ENCODE assay signal across 12 mouse cellular contexts in genomic region chr6:8693141-8693881, GRCm38 (mm10).
DNase-seq lines count a peak whose midpoint lies in the region; ATAC-seq lines count a peak whose summit lies in the region.
"Had no signal": no experiment of that assay in that cellular context is flagged by ENCODE, and none has a peak within 500 bp of the region (broad histone marks: within the 10 kb centered on the region; RNA-seq: fewer than 3 reads in every experiment).

No protein-coding gene starts in this region.

- H3K36me3 ChIP-seq in midbrain, embryonic 11.5 days (ENCODE audit: control insufficient read depth, insufficient read depth, low read length) = no peaks in the 10 kb centered on the region
- H3K36me3 ChIP-seq in midbrain, embryonic 15.5 days (replicated peaks) = no peaks in the 10 kb centered on the region
- H3K36me3 ChIP-seq in forebrain, embryonic 10.5 days (replicated peaks) = no peaks in the 10 kb centered on the region
- no peaks in the 10 kb centered on the region for H3K36me3 ChIP-seq in stomach, embryonic 14.5 days (ENCODE audit: control insufficient read depth, insufficient read depth, low read length)
- H3K36me3 ChIP-seq: G1E; heart, embryonic 13.5 days; liver, embryonic 13.5 days had no signal

- H3K27ac ChIP-seq in midbrain, embryonic 11.5 days (ENCODE audit: low read depth, low read length) = peak overlapping the region; percentile 64
- H3K27ac ChIP-seq in midbrain, embryonic 15.5 days = no peak overlapping the region
- peak overlapping the region; percentile 88 for H3K27ac ChIP-seq in forebrain, embryonic 10.5 days
- peak overlapping the region; percentile 90 for H3K27ac ChIP-seq in stomach, embryonic 14.5 days (ENCODE audit: low read length)
- H3K27ac ChIP-seq: heart, embryonic 13.5 days; liver, embryonic 13.5 days had no signal

- H3K4me2 ChIP-seq in midbrain, embryonic 11.5 days = no peak overlapping the region
- H3K4me2 ChIP-seq in midbrain, embryonic 15.5 days = no peak overlapping the region
- H3K4me2 ChIP-seq in stomach, embryonic 14.5 days (replicated peaks; ENCODE audit: low read depth, low read length) = no peak overlapping the region
- H3K4me2 ChIP-seq: heart, embryonic 13.5 days; liver, embryonic 13.5 days had no signal

- H3K4me1 ChIP-seq in midbrain, embryonic 11.5 days (ENCODE audit: control insufficient read depth, insufficient read depth, low read length) = peaks cover 14% of the 10 kb centered on the region
- peaks cover 7% of the 10 kb centered on the region; the same call in 1 of the 2 replicates for H3K4me1 ChIP-seq in midbrain, embryonic 15.5 days
- H3K4me1 ChIP-seq in forebrain, embryonic 10.5 days = peaks cover 33% of the 10 kb centered on the region
- peaks cover 17% of the 10 kb centered on the region for H3K4me1 ChIP-seq in stomach, embryonic 14.5 days (ENCODE audit: control insufficient read depth, insufficient read depth, low read length)
- H3K4me1 ChIP-seq: liver, embryonic 13.5 days had no signal

- 26% methylated on average over 11 of the region's 11 CpGs for WGBS in midbrain, embryonic 11.5 days
- WGBS in midbrain, embryonic 15.5 days = 32% methylated on average over 11 of the region's 11 CpGs
- 23% methylated on average over 11 of the region's 11 CpGs for WGBS in forebrain, embryonic 10.5 days
- 66% methylated on average over 11 of the region's 11 CpGs for WGBS in stomach, embryonic 14.5 days

- no peaks in the 10 kb centered on the region for H3K9me3 ChIP-seq in midbrain, embryonic 11.5 days (ENCODE audit: control insufficient read depth, low read length)
- H3K9me3 ChIP-seq in midbrain, embryonic 15.5 days = no peaks in the 10 kb centered on the region
- H3K9me3 ChIP-seq in forebrain, embryonic 10.5 days = no peaks in the 10 kb centered on the region; the same call in 1 of the 2 replicates
- H3K9me3 ChIP-seq in stomach, embryonic 14.5 days (ENCODE audit: control insufficient read depth, low read depth, low read length) = no peaks in the 10 kb centered on the region
- H3K9me3 ChIP-seq: G1E; heart, embryonic 13.5 days; liver, embryonic 13.5 days; megakaryocyte, embryonic 14.5 days had no signal

- H3K9ac ChIP-seq in midbrain, embryonic 11.5 days (ENCODE audit: low read length) = no peak overlapping the region
- no peak overlapping the region for H3K9ac ChIP-seq in midbrain, embryonic 15.5 days
- H3K9ac ChIP-seq in stomach, embryonic 14.5 days (replicated peaks; ENCODE audit: low read depth, low read length) = no peak overlapping the region
- H3K9ac ChIP-seq: liver, embryonic 13.5 days had no signal

- H3K4me3 ChIP-seq in midbrain, embryonic 11.5 days (ENCODE audit: low read depth, low read length) = no peak overlapping the region
- H3K4me3 ChIP-seq in midbrain, embryonic 15.5 days = no peak overlapping the region
- peak overlapping the region; percentile 22; the same call in 1 of the 2 replicates for H3K4me3 ChIP-seq in forebrain, embryonic 10.5 days
- no peak overlapping the region for H3K4me3 ChIP-seq in stomach, embryonic 14.5 days (ENCODE audit: low read depth, low read length)
- H3K4me3 ChIP-seq: heart, embryonic 13.5 days; liver, embryonic 13.5 days; megakaryocyte, embryonic 14.5 days had no signal

- peak; percentile 89 for DNase-seq in midbrain, embryonic 11.5 days (ENCODE audit: low spot score, missing footprints)
- DNase-seq in forebrain, embryonic 10.5 days (ENCODE audit: extremely low spot score, low spot score) = peak; percentile 35
- DNase-seq in hindlimb bud, embryonic 11.5 days (ENCODE audit: extremely low spot score, low read depth, low spot score) = peak; percentile 1
- no peak for DNase-seq in ovary, postnatal 36 days (ENCODE audit: low spot score)
- DNase-seq in adrenal gland, postnatal 10 days = no peak
- DNase-seq: kidney, adult 9 months; liver, embryonic 13.5 days had no signal

- peak; percentile 66 for ATAC-seq in midbrain, embryonic 11.5 days (ENCODE audit: low FRiP score)
- ATAC-seq in midbrain, embryonic 15.5 days (replicated peaks) = no peak
- ATAC-seq in stomach, embryonic 14.5 days (ENCODE audit: insufficient number of reproducible peaks, insufficient read depth, low FRiP score, low read depth) = no peak

- no peaks in the 10 kb centered on the region for H3K27me3 ChIP-seq in midbrain, embryonic 11.5 days (ENCODE audit: control insufficient read depth, insufficient read depth, low read length)
- no peaks in the 10 kb centered on the region for H3K27me3 ChIP-seq in midbrain, embryonic 15.5 days (replicated peaks)
- H3K27me3 ChIP-seq in forebrain, embryonic 10.5 days (ENCODE audit: poor library complexity, severe bottlenecking) = no peaks in the 10 kb centered on the region
- H3K27me3 ChIP-seq in stomach, embryonic 14.5 days (ENCODE audit: control insufficient read depth, insufficient read depth, low read length) = no peaks in the 10 kb centered on the region
- H3K27me3 ChIP-seq: heart, embryonic 13.5 days; liver, embryonic 13.5 days; megakaryocyte, embryonic 14.5 days had no signal

Comparison
In these comparisons a context has a peak if more than half of its experiments do, and no peak if none do; other contexts are left out.
1. DNase-seq: peak in midbrain, embryonic 11.5 days (single experiment), forebrain, embryonic 10.5 days (single experiment) and hindlimb bud, embryonic 11.5 days (single experiment); none in ovary, postnatal 36 days (single experiment) and adrenal gland, postnatal 10 days (single experiment).